Mouse (Mus musculus) midbrain, embryonic 14.5 days (tissue): ENCODE data around the gene Lpar1. TPM values are rescaled to one million over a fixed set of nuclear protein-coding genes. Genes with fewer than 3 reads are reported as not detected.

Experiments used
- ATAC-seq: fragments of 200-750 bp; cut with Nextera tagmentation; 2 replicates; pipeline ENCODE4 v1.8.0; 2017; ENCODE audit warnings: moderate number of reproducible peaks, moderate library complexity; ENCODE audit not compliant: low FRiP score, low TSS enrichment
- DNase-seq: peaks from one replicate; pipeline ENCODE4 v3.0.0-alpha.2; 2015
- H3K27ac ChIP-seq: fragments of 300-500 bp; sonication (generic); replicated peaks from 2 replicates; pipeline ENCODE4 v1.5.1; 2014; ENCODE audit warnings: mild to moderate bottlenecking, low read depth, low read length, moderate library complexity
- H3K27me3 ChIP-seq: fragments of 300-500 bp; sonication (generic); 2 replicates; pipeline ENCODE4 v1.6.1; 2014; ENCODE audit warnings: low read length, control low read depth, mixed read lengths; ENCODE audit not compliant: control insufficient read depth, insufficient read depth
- H3K36me3 ChIP-seq: fragments of 300-500 bp; sonication (generic); 2 replicates; pipeline ENCODE4 v1.6.1; 2014; ENCODE audit warnings: low read length, control low read depth; ENCODE audit not compliant: control insufficient read depth, insufficient read depth
- H3K4me1 ChIP-seq: fragments of 300-500 bp; sonication (generic); 2 replicates; pipeline ENCODE4 v1.6.1; 2014; ENCODE audit warnings: mild to moderate bottlenecking, antibody characterized with exemption, low read length, control low read depth; ENCODE audit not compliant: control insufficient read depth, insufficient read depth
- H3K4me2 ChIP-seq: fragments of 300-500 bp; sonication (generic); 2 replicates; pipeline ENCODE4 v1.6.1; 2014; ENCODE audit warnings: mild to moderate bottlenecking, low read length, moderate library complexity
- H3K4me3 ChIP-seq: fragments of 300-500 bp; sonication (generic); replicated peaks from 2 replicates; pipeline ENCODE4 v1.5.1; 2014; ENCODE audit warnings: low read depth, low read length
- H3K9ac ChIP-seq: fragments of 300-500 bp; sonication (generic); replicated peaks from 2 replicates; pipeline ENCODE4 v1.6.1; 2014; ENCODE audit warnings: mild to moderate bottlenecking, low read length, moderate library complexity
- H3K9me3 ChIP-seq: fragments of 300-500 bp; sonication (generic); 2 replicates; pipeline ENCODE4 v1.6.1; 2016; ENCODE audit warnings: low read length, control low read depth, mixed read lengths; ENCODE audit not compliant: control insufficient read depth
- WGBS: fragments of 180-500 bp; shearing (Covaris S2); extraction: QIAGEN DNeasy Blood & Tissue Kit; methylation state at CpG from one replicate; pipeline ENCODE4 v1.1.7; 2014; 5-methylcytosine and 5-hydroxymethylcytosine counted together
- polyA plus RNA-seq: library from polyadenylated mRNA; unstranded; fragments of >200 nt; fragmentation: Nextera tagmentation; extraction: Ambion mirVana; gene quantifications from 2 replicates; pipeline ENCODE4 v1.2.1, GENCODE M21; 2014

The Lpar1 gene
- polyA plus RNA-seq, 1 experiment from 2014 or later = 20.6 TPM

DNA sequence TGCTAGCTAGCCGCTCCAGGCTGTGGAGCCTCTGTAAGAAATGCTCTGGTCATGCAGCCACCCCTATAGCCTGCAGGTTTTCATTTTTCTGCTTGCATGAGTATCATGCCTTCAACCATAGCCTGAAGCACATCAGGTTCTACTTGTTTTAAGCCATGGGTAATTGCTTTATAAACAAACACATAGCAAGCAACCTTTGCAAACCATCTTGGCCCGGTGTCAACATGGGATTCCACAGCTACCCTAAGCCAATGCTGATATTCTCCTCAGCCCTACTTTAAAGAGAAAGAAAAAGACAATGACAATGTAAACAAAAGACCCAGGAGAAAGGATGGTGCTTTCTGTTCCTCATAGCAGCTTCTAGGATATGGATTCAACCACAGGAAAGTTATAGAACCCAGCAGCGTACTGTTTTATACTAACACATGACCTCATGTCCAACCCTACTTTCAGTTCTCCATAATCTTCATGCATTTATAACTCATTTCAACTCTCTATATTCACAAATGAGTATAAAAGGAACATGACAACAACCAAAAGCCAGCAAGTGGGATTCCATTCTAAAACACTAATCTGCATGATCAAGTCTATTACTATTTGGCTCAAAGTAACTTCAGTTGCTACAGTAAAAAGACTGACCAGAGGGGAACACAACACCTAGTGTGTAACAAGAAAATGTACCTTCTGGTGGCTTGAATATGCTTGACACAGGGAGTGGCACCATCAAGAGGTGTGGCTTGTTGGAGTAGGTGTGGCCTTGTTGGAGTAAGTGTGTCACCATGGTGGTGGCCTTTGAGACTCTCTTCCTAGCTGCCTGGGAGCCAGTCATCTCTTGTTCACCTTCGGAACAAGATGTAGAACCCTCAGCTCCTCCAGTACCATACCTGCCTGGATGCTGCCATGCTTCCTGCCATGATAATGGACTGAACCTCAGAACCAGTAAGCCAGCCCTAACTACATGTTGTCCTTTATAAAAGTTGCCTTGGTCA is 46.9 kb downstream of the Lpar1 start:
- H3K4me2 ChIP-seq = no peak overlapping the region
- no peak for DNase-seq
- no peak for ATAC-seq
- H3K4me3 ChIP-seq = no peak overlapping the region
- no peaks in the 10 kb centered on the region for H3K4me1 ChIP-seq
- no peak overlapping the region for H3K9ac ChIP-seq
- H3K36me3 ChIP-seq = no peaks in the 10 kb centered on the region
- no peaks in the 10 kb centered on the region for H3K27me3 ChIP-seq
- no peaks in the 10 kb centered on the region for H3K9me3 ChIP-seq
- 98% methylated on average over 4 of the region's 4 CpGs for WGBS
- H3K27ac ChIP-seq = no peak overlapping the region

DNA sequence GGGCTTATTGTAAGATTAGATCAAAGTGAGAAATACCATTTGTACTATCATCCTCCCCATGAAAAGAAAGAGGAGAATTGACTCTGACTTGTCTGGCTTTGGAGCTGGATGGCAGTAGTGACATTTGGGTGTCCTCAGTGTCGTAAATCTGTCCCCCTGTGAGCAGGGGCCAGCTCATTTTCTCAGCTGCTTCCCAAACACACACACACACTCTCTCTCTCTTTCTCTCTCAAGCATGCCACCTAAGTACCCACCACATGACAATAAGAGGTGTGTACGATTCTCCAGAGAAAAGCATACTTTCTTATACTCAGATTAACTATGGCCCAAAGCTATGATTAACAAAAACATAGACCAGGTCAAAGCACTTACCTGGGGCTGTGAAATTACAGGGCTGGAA is 49.4 kb downstream of the Lpar1 start:
- DNase-seq (no peak), ATAC-seq (no peak)
- no peaks in the 10 kb centered on the region for H3K27me3 ChIP-seq
- H3K9ac ChIP-seq = no peak overlapping the region
- WGBS = 83% methylated on average over 2 of the region's 2 CpGs
- no peak overlapping the region for H3K4me3 ChIP-seq
- no peaks in the 10 kb centered on the region for H3K9me3 ChIP-seq
- no peak overlapping the region for H3K27ac ChIP-seq
- no peaks in the 10 kb centered on the region for H3K36me3 ChIP-seq
- H3K4me2 ChIP-seq = no peak overlapping the region
- H3K4me1 ChIP-seq = no peaks in the 10 kb centered on the region; the same call in 1 of the 2 replicates

DNA sequence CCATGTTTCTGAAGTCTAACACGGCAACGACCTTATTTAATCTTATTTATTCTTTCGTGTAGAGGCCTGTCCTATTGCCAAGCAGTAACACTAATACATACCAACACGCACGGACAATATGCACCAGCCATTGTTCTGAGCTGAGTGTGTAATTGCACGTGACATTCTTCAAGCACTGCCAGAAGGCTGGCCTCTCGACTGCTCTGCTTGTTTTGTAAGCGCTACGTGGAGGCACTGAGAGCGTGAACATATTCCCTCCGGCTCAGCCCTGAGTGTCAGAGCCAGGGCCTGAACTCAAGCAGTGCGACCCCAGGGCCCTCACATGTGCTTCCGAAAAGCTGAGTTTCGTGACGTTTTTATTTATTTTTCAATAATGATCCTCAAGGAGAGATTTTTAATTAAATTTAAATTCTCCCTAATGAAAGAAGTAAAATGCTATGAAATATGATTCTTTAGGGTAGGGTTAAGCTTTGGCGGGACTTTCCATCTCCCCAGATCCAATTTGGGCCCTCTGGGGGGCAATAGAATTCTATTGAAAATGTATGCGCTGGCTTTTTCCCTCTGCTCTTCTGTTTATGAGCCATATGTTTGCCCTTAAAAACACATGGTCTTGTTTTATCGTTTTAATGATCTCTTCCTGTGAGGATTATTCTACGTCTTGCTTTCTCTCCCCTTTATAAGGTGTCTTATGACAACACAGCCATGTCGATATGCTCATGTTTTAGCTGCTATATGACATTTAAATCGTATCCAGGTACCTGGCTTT is 52.5 kb downstream of the Lpar1 start:
- Histone ChIP-seq H3K4me3 (no peak overlapping the region), H3K9me3 (no peaks in the 10 kb centered on the region), H3K36me3 (no peaks in the 10 kb centered on the region), H3K9ac (no peak overlapping the region), H3K4me1 (no peaks in the 10 kb centered on the region; the same call in 1 of the 2 replicates), H3K27me3 (no peaks in the 10 kb centered on the region), H3K4me2 (no peak overlapping the region), H3K27ac (no peak overlapping the region)
- DNase-seq (peak; percentile 42), ATAC-seq (peak; percentile 32; the same call in 1 of the 2 replicates)
- WGBS = 51% methylated on average over 21 of the region's 21 CpGs

DNA sequence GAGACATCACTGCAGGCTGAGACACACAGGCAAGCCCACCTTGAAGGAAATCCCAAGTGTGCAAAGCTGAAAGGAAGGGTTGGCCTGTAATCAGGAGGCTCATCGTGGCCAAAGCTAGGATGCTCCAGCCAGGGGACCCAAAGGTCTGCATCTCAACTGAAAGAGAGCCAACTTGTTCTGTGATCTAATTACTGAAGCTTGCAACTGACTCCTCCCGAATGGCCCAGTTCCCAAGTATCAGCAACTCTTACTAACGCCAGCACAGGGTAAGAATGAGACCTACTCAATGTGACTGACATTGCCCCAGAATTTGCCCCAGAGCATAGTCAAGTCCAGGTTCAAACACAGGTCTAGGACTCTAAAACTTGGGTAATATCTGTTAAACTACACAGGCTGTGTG is 53.9 kb downstream of the Lpar1 start:
- H3K9me3 ChIP-seq = no peaks in the 10 kb centered on the region
- no peak overlapping the region for H3K27ac ChIP-seq
- DNase-seq (no peak), ATAC-seq (no peak)
- no peak overlapping the region for H3K4me2 ChIP-seq
- 74% methylated on average over 3 of the region's 3 CpGs for WGBS
- H3K27me3 ChIP-seq = no peaks in the 10 kb centered on the region
- H3K4me3 ChIP-seq = no peak overlapping the region
- H3K4me1 ChIP-seq = no peaks in the 10 kb centered on the region; the same call in 1 of the 2 replicates
- H3K36me3 ChIP-seq = no peaks in the 10 kb centered on the region
- no peak overlapping the region for H3K9ac ChIP-seq

DNA sequence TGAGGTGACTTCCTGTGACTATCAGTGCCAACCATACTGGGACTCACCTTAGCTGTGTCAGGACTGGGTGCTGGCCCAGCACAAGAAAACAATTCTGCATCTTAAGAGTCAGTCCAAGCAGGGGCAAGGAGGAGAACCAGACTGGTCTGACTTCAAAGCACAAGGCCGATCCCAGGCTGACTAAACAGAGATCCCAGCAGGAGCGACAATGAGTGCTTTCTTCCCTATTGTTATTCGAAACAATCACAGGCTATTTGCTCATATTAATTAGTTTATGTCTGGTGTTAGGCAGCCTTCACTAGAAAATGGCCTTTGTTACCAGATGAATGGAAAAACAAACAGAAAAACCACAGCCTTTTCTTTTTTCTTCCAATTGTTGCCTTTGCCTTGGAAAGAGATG is 54.5 kb downstream of the Lpar1 start:
- no peak overlapping the region for H3K4me3 ChIP-seq
- 38% methylated on average over 3 of the region's 3 CpGs for WGBS
- no peaks in the 10 kb centered on the region for H3K9me3 ChIP-seq
- no peak for ATAC-seq
- H3K27me3 ChIP-seq = no peaks in the 10 kb centered on the region
- H3K4me2 ChIP-seq = no peak overlapping the region
- no peak overlapping the region for H3K9ac ChIP-seq
- no peaks in the 10 kb centered on the region for H3K36me3 ChIP-seq
- no peak for DNase-seq
- no peak overlapping the region for H3K27ac ChIP-seq
- no peaks in the 10 kb centered on the region; the same call in 1 of the 2 replicates for H3K4me1 ChIP-seq

DNA sequence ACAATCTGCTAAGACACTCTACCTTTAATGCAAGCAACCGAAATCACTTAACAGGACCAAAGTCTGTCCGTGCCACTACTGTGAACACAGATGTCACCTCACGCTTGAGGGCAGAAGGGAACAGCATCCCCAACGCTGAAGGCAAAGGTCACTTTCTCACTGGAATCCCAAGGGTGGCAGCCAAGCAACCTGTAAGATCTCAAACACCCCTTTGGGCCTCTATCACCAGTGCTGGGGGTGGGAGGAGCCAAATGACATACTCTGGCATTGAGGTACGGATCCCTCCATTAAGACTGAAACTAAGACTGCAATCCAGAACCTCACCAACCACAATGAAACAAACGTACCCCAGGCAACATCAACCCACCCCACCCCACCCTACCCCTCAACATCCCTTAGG is 55.0 kb downstream of the Lpar1 start:
- Histone ChIP-seq H3K9ac (no peak overlapping the region), H3K36me3 (no peaks in the 10 kb centered on the region), H3K27me3 (no peaks in the 10 kb centered on the region), H3K27ac (no peak overlapping the region), H3K4me3 (no peak overlapping the region), H3K4me2 (no peak overlapping the region), H3K4me1 (no peaks in the 10 kb centered on the region; the same call in 1 of the 2 replicates), H3K9me3 (no peaks in the 10 kb centered on the region)
- no peak for ATAC-seq
- 67% methylated on average over 6 of the region's 6 CpGs for whole genome bisulfite sequencing
- no peak for DNase-seq

DNA sequence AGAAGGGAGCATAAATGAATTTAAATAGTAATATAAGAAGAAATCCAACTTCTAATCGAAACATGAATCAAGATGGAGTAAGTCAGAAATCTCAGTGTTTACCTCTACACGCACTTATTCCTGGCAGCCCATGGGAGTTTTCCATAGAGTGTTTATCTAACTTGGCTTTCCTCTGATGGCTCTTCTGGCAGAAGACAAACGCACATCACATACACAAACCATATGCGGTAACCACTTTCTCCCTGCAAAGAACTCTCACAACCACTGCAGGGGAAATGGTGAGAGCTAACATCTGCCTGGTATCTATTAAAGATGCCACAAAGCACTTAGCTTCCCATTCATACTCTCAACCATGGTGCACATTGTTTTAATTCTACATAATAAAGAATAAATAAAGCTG is 56.4 kb downstream of the Lpar1 start:
- Histone ChIP-seq H3K36me3 (no peaks in the 10 kb centered on the region), H3K4me1 (no peaks in the 10 kb centered on the region; the same call in 1 of the 2 replicates), H3K4me2 (no peak overlapping the region), H3K27me3 (no peaks in the 10 kb centered on the region), H3K27ac (no peak overlapping the region), H3K4me3 (no peak overlapping the region), H3K9ac (no peak overlapping the region), H3K9me3 (no peaks in the 10 kb centered on the region)
- ATAC-seq = no peak
- WGBS = 95% methylated on average over 4 of the region's 4 CpGs
- no peak for DNase-seq

DNA sequence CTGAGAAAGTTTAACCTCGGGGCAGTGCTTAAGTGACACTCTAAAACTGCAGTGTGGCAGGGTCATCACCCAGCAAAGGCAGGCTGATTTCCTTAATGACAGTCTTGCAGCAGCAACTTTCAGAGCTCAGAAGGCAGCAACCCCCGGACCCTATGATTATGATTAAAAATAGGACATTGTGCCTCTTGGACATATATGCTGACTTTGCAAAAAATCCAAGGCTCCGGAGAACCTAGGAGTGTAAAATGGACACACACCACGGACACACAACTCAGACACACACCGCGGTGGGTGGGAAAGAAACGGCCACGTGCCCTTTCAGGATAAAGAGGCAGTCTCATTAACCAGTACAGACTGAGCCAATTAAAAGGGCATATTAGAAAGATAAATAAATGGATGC is 57.0 kb downstream of the Lpar1 start:
- Histone ChIP-seq H3K9ac (no peak overlapping the region), H3K36me3 (no peaks in the 10 kb centered on the region), H3K4me2 (no peak overlapping the region), H3K27ac (no peak overlapping the region), H3K4me3 (no peak overlapping the region), H3K4me1 (no peaks in the 10 kb centered on the region; the same call in 1 of the 2 replicates), H3K27me3 (no peaks in the 10 kb centered on the region), H3K9me3 (no peaks in the 10 kb centered on the region)
- DNase-seq (no peak), ATAC-seq (no peak)
- WGBS = 93% methylated on average over 8 of the region's 8 CpGs
